Mouse (Mus musculus) spleen, adult 2 months (tissue): ENCODE measurements around the gene Cog5. TPM values are rescaled to one million over a fixed set of nuclear protein-coding genes. Genes with fewer than 3 reads are reported as not detected.

ENCODE experiments used
- DNase-seq, 2 experiments: peaks; one replicate each; pipeline versions ENCODE4 v3.0.0 to v3.0.0-alpha.2; 2012 to 2021; ENCODE audit warnings: low spot score in 2 of 2, low read depth in 1 of 2
- H3K27ac ChIP-seq: fragments of 200-500 bp; 2 replicates; pipeline ENCODE4 v1.5.1; 2012; ENCODE audit warnings: low read length, inconsistent platforms; ENCODE audit not compliant: insufficient read depth
- H3K27me3 ChIP-seq: fragments of 200-500 bp; 2 replicates; pipeline ENCODE4 v1.6.1; 2012; ENCODE audit warnings: mild to moderate bottlenecking, moderate library complexity, low read length, inconsistent platforms; ENCODE audit not compliant: control insufficient read depth, insufficient read depth
- H3K36me3 ChIP-seq: fragments of 200-500 bp; 2 replicates; pipeline ENCODE4 v1.6.1; 2012; ENCODE audit warnings: mild to moderate bottlenecking, low read length, inconsistent platforms; ENCODE audit not compliant: control insufficient read depth, insufficient read depth
- H3K4me1 ChIP-seq: fragments of 200-500 bp; 2 replicates; pipeline ENCODE4 v1.6.1; 2011; ENCODE audit warnings: inconsistent platforms; ENCODE audit not compliant: control insufficient read depth, insufficient read depth, insufficient read length
- H3K4me3 ChIP-seq: fragments of 200-500 bp; 2 replicates; pipeline ENCODE4 v1.5.1; 2011; ENCODE audit warnings: mild to moderate bottlenecking, inconsistent platforms; ENCODE audit not compliant: insufficient read depth, insufficient read length; ENCODE audit errors: extremely low read depth
- CTCF ChIP-seq: fragments of 200-500 bp; IDR thresholded peaks from 2 replicates; pipeline ENCODE4 v1.5.1; 2011; ENCODE audit warnings: mild to moderate bottlenecking, inconsistent platforms; ENCODE audit not compliant: insufficient read depth, insufficient read length, insufficient replicate concordance; ENCODE audit errors: extremely low read depth
- POLR2A ChIP-seq: fragments of 200-500 bp; IDR thresholded peaks from 2 replicates; pipeline ENCODE4 v1.6.1; 2011; ENCODE audit warnings: low read depth, low read length, inconsistent platforms
- WGBS: fragments of 180-500 bp; shearing (Covaris S2); methylation state at CpG from one replicate; pipeline ENCODE4 v1.1.7; 2018; 5-methylcytosine and 5-hydroxymethylcytosine counted together
- polyA plus RNA-seq: library from polyadenylated mRNA; depleted of rRNA; stranded (reverse); fragments of >200 nt; gene quantifications from 2 replicates; pipeline ENCODE4 v1.2.3, GENCODE M21; 2012

The Cog5 gene
- polyA plus RNA-seq, 1 experiment = 11.7 TPM

DNA sequence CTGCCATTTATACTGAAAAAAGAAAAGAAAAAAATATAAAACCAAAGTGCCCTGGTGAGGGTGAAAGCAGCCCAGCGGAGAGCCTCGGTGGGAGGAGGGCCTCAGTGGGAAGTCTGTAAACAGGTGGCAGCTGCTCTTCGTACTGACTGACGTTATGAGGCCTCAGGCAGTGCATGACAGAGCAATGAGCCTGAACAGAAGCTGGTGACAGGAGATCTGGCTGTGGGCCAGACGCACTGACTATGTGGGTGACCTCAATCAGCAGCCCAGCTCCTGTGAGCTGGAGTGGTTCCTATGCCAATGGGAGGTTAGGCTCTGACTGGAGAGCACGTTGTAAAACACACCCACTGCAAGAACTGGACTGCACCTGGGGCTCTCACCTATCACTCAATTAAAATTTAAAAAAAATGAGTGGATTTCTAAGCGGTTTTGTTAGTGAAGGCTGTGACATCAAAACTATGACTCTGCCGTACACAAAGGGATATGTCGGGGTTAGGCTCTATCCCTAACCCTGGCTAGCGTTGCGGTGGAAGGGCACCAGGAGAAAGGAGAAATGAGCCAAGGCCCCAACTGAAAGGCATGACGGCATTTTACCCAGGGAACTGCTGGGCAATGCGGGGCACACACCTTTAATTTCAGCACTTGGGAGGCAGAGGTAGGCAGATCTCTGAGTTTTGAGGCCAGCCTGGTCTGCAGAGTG is 319.0 kb downstream of the Cog5 start:
- 38% methylated on average over 13 of the region's 13 CpGs for WGBS
- H3K4me1 ChIP-seq = no peaks in the 10 kb centered on the region
- H3K36me3 ChIP-seq = no peaks in the 10 kb centered on the region
- H3K4me3 ChIP-seq = no peak overlapping the region
- H3K27ac ChIP-seq = no peak overlapping the region
- peak; percentile 55 to 79 for DNase-seq
- no peaks in the 10 kb centered on the region for H3K27me3 ChIP-seq
- no peak for TF ChIP-seq CTCF
- no peak for TF ChIP-seq POLR2A

DNA sequence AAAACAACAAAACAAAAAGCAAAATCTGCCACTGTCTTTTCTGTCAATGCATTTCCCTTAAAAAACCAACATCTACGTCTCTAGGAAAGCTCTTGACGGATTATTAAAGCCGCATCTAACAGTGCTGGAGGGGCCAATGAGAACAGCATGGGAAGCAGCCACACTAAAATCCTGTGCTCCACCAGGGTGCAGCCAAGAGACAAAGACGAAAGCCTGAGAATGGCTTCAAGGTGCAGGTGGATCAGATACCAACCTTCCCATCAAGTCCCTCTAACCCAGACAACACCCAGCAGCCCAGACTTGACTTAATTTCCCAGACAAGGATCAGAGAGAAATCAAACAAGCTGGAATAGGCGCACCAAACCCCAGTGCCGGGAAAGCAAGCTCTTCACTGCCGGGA is 321.9 kb downstream of the Cog5 start:
- DNase-seq = no peak
- TF ChIP-seq POLR2A = no peak
- TF ChIP-seq CTCF = no peak
- WGBS = 71% methylated on average over 7 of the region's 7 CpGs
- Histone ChIP-seq H3K4me1 (no peaks in the 10 kb centered on the region), H3K36me3 (no peaks in the 10 kb centered on the region), H3K27me3 (no peaks in the 10 kb centered on the region), H3K4me3 (no peak overlapping the region), H3K27ac (no peak overlapping the region)

DNA sequence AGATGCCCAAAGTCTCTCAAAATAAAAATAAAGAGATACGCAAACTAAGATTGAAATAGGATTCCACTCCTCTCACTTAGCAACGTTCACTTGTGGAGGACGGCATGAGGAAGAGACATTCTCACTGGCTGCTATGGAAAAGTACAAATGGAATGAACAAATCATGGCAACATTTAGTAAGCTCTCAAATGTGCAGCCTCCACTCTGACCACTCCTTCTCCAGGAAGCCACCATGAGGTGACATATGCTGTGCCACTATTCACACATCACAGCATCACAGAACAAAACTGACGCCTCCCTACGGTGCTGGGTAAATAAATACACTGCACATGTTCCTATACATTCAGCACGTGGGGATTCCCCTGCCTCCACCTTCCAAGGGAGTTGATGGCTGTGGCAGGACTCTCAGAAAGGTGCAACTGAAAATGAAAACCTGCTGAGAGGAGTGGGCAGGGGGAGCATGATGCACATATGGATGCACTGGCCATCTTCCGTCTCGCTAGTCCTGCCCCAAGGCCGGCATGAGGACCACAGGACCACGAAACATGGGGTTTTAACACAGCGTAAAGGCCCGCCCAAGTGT is 323.0 kb downstream of the Cog5 start:
- Histone ChIP-seq H3K36me3 (no peaks in the 10 kb centered on the region), H3K27me3 (no peaks in the 10 kb centered on the region), H3K4me1 (no peaks in the 10 kb centered on the region), H3K27ac (no peak overlapping the region), H3K4me3 (no peak overlapping the region)
- WGBS = 90% methylated on average over 12 of the region's 12 CpGs
- no peak for TF ChIP-seq CTCF
- TF ChIP-seq POLR2A = no peak
- no peak for DNase-seq

DNA sequence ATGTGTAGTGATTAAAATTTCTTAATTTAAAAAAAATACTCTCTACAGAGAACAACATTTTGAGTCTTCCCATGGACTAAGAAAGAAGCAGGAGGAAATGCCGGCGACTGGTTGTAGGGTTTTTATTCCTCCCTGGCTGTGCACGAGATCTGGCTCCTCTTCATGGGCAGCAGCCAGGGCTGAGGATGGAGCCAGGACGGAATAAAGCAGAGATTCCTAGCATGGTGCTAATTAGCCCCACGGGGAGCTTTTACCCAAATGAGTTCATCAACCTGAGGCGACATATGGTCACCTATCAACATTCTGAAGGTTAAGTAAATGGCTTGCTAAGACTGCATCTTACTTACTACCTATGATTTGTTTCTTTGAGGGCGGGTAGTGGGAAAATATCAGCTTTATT is 328.6 kb downstream of the Cog5 start:
- H3K27me3 ChIP-seq = no peaks in the 10 kb centered on the region
- H3K4me1 ChIP-seq = peaks cover 3% of the 10 kb centered on the region; the same call in 1 of the 2 replicates
- DNase-seq = no peak
- H3K27ac ChIP-seq = no peak overlapping the region
- WGBS = 93% methylated on average over 7 of the region's 7 CpGs
- TF ChIP-seq CTCF (no peak), POLR2A (no peak)
- H3K36me3 ChIP-seq = no peaks in the 10 kb centered on the region
- H3K4me3 ChIP-seq = no peak overlapping the region

DNA sequence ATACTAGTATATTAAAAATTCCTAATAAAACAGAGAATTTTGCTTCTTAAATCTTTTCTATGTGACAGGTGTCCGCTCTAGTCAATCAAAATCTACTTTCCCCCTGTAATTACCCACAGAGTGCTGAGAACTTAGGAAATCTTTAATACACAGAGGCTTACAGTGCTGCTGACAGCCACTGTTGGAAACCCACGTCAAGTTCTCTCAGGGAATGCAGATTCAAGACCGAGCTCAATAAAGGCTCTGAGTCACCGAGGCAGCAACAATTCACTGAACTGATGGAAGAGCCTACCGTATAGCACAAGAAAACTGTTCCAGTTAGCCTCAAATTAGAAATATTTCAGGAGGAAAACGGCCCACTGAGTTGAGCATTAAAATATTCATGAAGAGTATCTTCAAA is 329.1 kb downstream of the Cog5 start:
- Histone ChIP-seq H3K36me3 (no peaks in the 10 kb centered on the region), H3K27ac (no peak overlapping the region), H3K4me3 (no peak overlapping the region), H3K4me1 (peaks cover 3% of the 10 kb centered on the region; the same call in 1 of the 2 replicates), H3K27me3 (no peaks in the 10 kb centered on the region)
- DNase-seq = no peak
- no peak for TF ChIP-seq CTCF
- no peak for TF ChIP-seq POLR2A
- 92% methylated on average over 6 of the region's 6 CpGs for WGBS

DNA sequence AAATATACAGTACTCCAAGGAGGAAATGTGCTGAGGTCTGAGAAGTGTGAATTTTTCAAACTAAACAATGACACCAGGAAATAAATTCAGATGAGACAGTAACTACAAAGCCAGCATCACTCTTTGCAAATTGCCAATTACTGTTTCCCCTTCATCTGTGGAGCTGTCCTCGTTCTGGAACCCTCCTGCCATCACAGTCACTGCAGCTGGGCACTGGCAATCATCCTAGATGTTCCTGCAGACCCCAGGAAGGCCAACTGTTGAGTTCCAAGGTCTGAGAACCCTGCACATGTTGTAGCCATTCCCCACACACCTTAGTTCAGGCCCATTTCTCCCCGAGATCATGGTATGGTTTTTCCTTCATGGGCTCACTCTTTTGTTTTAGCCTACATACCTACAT is 329.5 kb downstream of the Cog5 start:
- TF ChIP-seq POLR2A (no peak), CTCF (no peak)
- Histone ChIP-seq H3K27me3 (no peaks in the 10 kb centered on the region), H3K36me3 (no peaks in the 10 kb centered on the region), H3K4me1 (peaks cover 3% of the 10 kb centered on the region; the same call in 1 of the 2 replicates), H3K4me3 (no peak overlapping the region), H3K27ac (no peak overlapping the region)
- 54% methylated on average over 2 of the region's 2 CpGs for WGBS
- no peak for DNase-seq

DNA sequence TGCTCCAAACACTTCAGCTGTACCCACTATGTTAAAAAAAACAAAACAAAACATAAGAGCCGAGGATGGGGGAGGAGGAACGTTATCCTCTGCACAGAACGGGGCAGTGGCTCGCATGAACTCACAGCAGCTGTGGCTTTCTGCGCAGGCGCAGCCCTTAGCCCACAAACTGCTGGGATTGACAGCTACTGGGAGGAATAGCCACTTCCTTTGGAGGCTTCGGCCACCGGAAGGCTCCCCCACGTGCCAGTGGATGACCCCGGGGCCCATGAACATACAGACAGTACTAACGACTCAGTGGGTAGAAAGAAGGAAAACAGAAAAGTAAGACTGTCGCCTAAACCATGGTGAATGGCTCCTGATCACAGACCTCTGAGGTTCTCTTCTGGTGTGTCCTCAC is 330.0 kb downstream of the Cog5 start:
- no peaks in the 10 kb centered on the region for H3K27me3 ChIP-seq
- no peak overlapping the region for H3K4me3 ChIP-seq
- no peak for DNase-seq
- no peaks in the 10 kb centered on the region for H3K36me3 ChIP-seq
- WGBS = 19% methylated on average over 12 of the region's 12 CpGs
- peaks cover 3% of the 10 kb centered on the region; the same call in 1 of the 2 replicates for H3K4me1 ChIP-seq
- no peak overlapping the region for H3K27ac ChIP-seq
- no peak for TF ChIP-seq CTCF
- no peak for TF ChIP-seq POLR2A
